Mouse (Mus musculus) bone marrow, adult 2 months (tissue): Measurements from ENCODE around the gene Magohb.

ENCODE experiments used
- CTCF ChIP-seq: fragments of 200-500 bp; IDR thresholded peaks from 2 replicates; pipeline ENCODE4 v1.5.1; 2011; ENCODE audit warnings: low read length, control low read depth; ENCODE audit not compliant: control insufficient read depth, insufficient read depth
- POLR2A ChIP-seq: fragments of 200-500 bp; IDR thresholded peaks from 2 replicates; pipeline ENCODE4 v1.6.1; 2011; ENCODE audit warnings: low read depth, mild to moderate bottlenecking, control low read depth, low read length, borderline replicate concordance; ENCODE audit not compliant: control insufficient read depth

DNA sequence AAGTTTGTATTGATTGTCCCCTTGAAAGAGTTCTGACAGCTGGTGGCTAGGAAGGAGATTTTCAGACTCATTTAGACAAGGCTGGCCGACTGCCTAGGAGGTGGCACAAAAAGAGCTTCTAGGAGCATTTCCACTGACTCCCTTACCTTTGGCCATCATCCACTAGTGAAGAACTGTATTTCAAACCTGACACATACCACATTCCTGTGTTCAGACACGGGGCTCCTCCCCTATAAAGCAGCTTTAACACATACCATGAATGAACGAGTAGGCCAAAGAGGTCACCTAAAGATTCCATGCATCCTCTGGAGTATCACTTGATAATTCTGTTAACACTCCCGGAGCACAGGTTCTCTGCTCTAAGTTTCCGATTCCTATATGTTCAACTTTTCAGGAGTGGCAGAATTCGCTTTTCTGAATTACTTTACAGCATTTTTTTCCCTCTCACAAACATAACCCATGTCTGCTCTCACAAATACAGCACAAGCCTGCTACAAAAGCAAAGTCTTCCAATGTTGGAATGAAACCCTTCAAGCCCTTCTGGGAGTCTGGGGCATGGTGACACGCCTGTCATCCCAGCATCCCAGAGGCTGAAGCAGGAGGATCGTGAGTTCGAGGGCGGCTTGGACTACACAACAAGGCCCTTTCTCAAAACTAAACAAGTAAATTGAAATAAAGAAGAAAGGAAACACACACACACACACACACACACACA, 611 bp downstream of the Magohb start:
- TF ChIP-seq CTCF (no peak), POLR2A (no peak)
